Mouse (Mus musculus): Measurements from ENCODE around the gene Auts2. TPM values are rescaled to one million over a fixed set of nuclear protein-coding genes. Genes with fewer than 3 reads are reported as not detected.

Gene Auts2
- total RNA-seq, 2 experiments from 2014 or later: 20.4 TPM

GRCm38 (mm10) chr5:131843766-131844518 is 699.2 kb downstream of the Auts2 start:
- no peak for DNase-seq (ENCODE audit: low spot score)

GRCm38 (mm10) chr5:131839657-131840315 is 703.4 kb downstream of the Auts2 start:
- no peak for DNase-seq (ENCODE audit: low spot score)

DNA sequence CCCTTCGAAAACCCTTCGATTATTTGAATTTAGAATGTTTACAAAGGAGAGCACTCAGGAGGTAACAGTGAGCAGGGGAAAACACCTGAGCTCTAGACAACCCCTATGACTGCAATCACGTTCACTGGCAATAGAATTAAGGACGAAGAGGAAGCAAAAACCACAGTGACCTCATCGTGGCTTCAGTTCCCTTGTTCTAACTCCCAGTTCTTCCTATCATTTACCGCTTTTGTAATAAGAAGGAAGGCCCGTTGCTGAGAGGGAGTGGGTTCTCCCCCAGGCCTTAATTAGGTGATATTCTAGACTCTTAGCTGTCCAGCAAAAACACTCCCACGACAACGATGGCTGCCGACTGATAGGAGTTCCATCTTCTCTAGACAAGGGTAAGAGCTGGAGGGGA is 704.1 kb downstream of the Auts2 start:
- no peak for DNase-seq (ENCODE audit: low spot score)

DNA sequence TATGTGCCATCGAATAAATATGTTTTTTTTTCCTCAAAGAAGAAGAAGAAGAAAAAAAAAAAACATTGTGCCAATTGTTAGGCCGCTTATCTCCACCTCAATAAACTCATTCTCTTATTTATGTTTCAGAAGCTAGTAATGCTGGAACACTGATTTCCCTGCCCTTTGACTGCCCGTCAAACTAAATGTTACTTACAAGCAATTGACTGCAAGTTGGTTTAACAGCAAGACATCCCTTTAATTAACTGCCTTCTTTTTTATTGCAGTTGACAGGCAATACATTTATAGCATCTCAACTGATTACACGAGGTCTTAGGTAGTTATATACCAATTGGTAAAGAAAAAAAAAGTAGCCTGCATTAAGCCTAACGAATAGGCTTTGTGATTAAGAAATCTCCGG is 705.1 kb downstream of the Auts2 start:
- no peak for DNase-seq (ENCODE audit: low spot score)

DNA sequence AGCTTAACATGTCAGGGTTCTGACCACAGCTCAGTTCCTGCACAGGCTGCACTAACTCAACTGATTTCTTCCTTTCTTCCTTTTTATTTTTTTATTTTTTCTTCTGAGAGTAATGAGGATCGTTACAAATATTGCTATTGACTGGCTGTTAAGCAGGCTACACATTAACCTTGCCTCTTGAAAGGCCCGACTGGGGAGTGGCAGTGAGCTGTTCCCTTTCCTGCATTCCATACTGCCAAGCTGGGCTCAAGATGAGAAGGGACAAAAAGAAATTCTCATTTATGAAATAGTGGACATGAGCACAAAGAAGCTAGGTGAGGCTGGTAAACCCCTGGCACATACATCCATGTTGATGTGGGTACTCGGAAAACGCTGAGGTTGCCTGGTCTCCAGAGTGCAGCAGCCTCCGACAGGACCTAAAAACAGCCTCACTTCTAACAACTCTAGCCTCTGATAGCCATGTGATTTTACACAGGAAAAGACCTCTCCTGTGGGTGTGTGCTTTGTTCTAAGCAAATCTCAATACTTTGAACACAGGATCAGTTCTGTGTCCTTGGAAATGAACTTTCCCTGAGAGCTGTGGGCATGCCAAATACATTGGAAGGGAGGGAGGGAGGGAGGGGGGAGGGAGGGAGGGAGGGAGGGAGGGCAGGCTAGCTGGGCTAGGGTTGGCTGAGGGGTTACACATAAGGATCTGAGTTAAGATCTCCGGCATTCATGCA is 707.0 kb downstream of the Auts2 start:
- DNase-seq (ENCODE audit: low spot score): no peak

DNA sequence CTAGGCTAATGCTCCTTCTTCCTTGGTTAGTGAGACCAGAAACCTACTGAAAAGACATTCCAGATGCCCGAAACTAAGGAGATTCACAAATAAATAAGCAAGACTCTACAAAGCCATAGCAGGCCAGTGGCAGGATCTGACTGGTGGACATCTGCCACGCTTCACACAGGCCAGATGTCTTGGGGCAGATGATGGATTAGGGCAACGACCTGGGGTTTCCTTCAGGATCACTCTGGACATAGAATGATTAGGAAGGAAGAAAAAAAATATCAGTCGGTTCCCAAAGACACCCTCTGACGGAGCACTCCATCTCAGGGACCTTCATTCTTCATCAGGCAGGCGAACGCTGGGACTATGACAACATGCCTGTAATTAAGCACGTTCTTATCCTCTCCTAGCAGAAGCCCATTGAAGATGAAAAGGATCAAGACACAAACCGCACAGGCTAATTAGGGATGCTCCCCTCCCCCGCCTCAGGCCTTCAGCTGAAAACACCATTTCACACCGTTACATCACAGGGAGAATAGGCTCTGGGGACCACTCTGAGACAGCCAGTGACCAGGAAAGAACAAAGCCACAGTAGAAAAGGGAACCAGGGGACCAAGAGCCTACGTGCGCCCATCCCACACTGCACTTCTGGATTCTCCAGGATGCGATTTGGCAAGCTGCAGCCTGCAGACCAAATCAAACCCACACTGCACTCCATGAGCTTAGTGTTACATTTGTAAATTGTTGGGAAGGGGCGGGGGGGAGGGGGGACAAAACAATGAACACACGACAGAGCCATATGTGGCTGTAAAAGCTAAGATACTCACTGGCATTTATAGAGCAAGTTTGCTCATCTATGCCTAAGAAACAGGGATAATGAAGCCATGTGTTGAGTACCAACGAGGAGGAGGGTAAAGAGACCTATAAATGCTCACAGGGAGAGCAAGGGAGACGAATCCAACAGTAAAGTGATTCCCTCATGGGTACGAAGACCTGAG is 710.0 kb downstream of the Auts2 start:
- DNase-seq (ENCODE audit: low spot score): no peak

- no peak for DNase-seq (ENCODE audit: low spot score)
Measured at GRCm38 (mm10) chr5:131830111-131830510, 713.0 kb downstream of the Auts2 start.

GRCm38 (mm10) chr5:131829248-131829647 is 713.9 kb downstream of the Auts2 start:
- no peak for DNase-seq (ENCODE audit: low spot score)

DNA sequence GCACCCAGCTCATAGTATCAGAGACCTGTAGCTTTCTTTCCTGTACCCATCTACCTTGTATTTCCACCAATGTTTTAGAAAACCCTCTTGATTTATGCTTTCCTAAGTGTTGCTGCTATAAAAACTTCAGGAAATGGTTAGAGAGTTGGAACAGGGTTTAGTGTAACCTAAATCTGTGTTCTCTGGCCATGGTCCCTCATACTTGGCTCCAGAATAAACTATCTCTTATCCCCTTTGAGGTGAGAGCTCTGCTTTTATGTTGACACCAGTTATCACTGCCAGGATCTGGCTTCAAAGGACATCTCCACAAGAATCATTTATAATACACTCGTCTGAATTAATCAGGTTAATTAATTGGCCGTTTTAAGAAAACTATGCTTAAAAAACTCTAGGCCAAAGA is 714.5 kb downstream of the Auts2 start:
- no peak for DNase-seq (ENCODE audit: low spot score)

DNA sequence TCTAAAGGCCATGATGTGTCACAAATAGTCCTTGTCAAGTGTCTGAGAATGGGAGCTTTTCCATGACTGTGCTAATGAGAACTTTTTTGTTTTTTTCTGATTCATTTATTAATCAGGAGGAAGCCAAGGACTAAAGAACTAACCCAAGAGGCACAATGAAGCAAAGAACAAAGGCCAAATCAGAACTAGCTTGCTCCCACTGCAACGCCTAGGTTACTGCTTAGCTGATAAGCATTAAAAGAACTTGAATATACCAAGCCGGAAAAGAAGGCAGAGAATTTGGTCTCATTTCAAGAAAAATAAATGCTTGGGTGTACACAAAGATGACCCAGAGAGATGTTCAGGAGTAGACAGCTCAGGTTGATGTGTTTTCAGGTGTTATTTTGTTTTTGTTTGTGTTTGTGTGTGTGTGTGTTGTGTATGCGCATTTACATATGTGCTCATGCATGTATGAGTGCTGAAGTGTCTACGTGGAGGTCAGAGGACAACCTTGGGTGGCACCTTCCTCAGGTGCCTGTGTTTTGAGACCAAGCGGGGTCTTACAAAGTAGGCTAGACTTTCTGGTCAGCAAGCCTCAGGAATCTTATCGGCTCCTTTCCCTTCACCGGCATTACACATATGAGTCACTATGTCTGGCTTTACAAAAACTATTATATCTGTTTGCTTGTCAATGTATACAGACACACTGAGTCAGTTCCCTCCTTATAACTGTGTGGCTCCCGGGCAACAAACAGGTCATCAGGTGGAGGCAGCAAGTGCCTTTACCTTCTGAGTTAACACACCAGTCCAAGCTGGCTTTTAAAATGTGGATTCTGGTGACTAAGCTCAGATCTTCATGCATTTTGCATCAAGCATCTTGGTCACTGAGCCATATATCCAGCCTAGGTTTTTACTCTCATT is 716.5 kb downstream of the Auts2 start:
- no peak for DNase-seq (ENCODE audit: low spot score)

- DNase-seq (ENCODE audit: low spot score): no peak
Measured at GRCm38 (mm10) chr5:131825421-131825820, 717.7 kb downstream of the Auts2 start.

DNA sequence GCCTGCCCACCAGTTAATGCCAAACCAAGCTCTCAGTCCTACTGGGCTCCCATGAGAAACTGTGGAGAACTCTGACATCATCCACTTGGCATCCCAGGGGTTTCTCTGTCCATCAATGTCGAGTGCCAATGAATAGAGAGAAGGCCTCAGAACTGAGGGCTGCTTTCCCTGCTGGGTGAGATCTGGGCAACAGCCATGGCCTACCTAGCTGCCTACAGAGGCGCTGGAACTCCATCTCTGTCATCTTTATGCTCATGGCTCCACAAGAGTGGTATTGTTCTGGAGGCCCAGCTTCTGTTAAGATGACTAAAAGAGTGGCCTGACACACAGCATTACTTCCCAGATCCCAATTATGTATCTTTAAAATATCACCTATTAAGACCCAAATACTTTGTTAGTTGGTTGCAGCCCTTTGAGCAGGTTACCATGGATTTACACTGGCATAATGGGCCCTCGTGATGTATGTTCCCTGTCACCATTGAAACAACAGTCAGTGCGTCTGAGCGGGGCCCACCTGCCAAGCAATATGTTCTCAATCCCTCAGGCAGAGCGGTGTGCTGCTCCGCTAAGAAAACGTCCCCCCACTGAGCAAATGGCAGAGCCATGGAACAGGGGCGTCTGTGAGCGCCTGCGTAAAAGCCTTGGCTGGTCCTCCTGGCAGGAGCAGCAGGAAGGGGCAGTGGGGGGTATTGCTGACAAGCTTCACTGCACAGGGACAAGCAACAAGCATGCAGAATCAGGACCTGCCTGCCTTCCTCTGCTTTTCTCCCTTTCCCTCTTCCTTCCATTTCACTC is 718.8 kb downstream of the Auts2 start:
- no peak for DNase-seq (ENCODE audit: low spot score)

- no peak for DNase-seq (ENCODE audit: low spot score)
Measured at GRCm38 (mm10) chr5:131821461-131821860, 721.7 kb downstream of the Auts2 start.

- DNase-seq (ENCODE audit: low spot score): no peak
Measured at GRCm38 (mm10) chr5:131819251-131819691, 723.9 kb downstream of the Auts2 start.

DNA sequence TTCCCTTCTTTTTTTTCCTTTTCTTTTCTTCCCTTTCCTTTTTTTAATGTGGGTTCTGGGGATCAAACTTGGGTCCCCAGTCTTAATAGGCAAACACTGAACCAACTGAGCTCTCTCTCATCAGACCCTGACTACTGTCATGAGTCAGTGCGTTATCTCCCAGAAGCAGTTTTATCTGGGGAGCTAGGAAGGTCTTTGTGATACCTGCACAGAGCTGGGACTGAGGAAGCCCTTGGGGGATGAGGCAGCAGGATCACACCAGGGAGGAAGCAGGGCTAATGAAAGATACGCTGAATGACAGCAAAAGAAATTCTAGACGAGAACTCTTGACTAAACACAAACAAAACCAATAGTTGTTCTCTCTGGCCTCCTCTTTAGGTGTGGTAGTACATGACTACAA is 727.6 kb downstream of the Auts2 start:
- no peak for DNase-seq (ENCODE audit: low spot score)

DNA sequence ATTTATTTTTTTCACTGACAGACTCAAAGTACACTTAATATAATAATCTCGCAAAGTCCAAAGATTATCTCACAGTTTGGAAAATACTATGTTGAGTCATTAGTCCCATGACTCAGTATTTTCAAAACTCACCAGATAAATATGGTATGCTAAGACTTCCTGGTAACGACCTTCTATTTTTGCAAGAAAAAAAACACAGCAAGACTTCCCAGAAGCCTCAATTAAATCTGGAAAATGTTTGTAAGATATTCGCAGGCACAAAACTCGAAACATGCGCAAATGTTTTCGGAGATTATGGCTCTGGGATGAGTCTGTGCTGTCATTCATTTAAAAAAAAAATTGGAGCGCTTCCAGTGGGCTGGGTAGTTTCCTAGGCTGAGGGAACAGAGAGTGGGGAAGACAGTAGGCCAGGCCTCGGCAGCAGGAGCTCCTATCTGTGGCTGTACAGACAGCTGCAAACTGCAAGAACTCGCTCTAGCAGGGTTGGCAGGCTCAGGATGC is 728.6 kb downstream of the Auts2 start:
- peak; percentile 59 for DNase-seq (ENCODE audit: low spot score)

DNA sequence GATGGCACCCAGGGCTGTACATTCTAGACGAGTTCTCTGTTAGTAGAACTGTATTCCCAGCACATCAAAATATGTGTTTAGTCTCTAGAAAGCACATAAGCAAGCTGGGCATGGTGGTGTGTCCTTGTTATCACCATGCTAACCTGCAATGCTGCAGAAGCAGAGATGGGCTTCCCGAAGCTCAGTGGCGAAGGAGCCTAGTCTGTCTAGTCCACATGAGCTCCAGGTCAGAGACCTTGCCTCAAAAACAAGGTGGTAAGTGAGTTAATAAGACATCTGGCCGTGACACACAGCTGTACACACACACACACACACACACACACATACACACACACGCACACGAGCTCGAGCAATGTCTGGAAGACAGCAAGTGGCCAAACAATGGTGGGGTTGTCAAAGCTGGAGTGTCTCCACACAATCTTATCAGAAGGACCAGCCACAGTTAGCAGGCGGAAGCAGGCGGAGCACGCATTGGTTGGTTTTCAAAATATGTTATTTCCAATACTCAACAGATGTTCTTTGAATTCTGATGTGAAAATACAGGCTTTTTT is 729.1 kb downstream of the Auts2 start:
- no peak for DNase-seq (ENCODE audit: low spot score)

DNA sequence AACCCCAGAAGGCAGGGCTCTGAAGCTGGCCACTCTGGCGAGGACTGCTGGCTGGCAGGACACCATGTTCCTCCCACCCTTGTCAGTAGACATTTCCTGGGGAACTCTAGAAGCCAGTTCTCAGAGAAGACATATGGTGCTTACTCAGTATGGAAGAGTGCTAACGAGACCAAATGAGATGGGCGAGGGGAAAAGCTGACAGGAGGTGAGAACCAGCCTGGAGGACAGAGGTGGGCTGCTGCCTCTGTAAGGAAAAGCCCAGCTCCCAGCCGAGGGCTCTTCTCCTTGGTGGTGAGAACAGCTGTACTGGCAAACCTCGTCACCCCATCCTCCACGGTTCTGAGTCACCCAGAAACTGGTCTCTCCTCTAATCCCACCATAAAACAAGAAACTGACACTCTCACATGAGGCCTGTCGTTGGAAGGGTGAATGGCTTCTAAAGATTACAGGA is 729.8 kb downstream of the Auts2 start:
- peak; percentile 11 for DNase-seq (ENCODE audit: low spot score)
